Mouse (Mus musculus): ENCODE measurements around the gene Tmem254a. TPM values are rescaled to one million over a fixed set of nuclear protein-coding genes. Genes with fewer than 3 reads are reported as not detected.
"Not testable (repeated sequence)": the region's sequence is repeated elsewhere in the genome, so short reads cannot be mapped to it uniquely, and the experiment has no call there.

The Tmem254a gene
- polyA plus RNA-seq, 1 experiment from 2014 or later: 2.4 TPM

- H3K27ac ChIP-seq (replicated peaks); H3K4me2 ChIP-seq; H3K36me3 ChIP-seq; H3K4me1 ChIP-seq (replicated peaks); H3K9me3 ChIP-seq; H3K9ac ChIP-seq; H3K27me3 ChIP-seq; H3K4me3 ChIP-seq; ATAC-seq (ENCODE audit: low read depth): not testable (repeated sequence)
- WGBS: no CpG with 5 or more reads among the region's 12 CpGs
Measured at GRCm38 (mm10) chr14:25885886-25886285, 41.6 kb downstream of the Tmem254a start.

- ATAC-seq (ENCODE audit: low read depth); H3K27ac ChIP-seq (replicated peaks); H3K9ac ChIP-seq; H3K27me3 ChIP-seq; H3K4me1 ChIP-seq (replicated peaks); H3K36me3 ChIP-seq; H3K4me2 ChIP-seq; H3K9me3 ChIP-seq; H3K4me3 ChIP-seq: not testable (repeated sequence)
- WGBS: no CpG with 5 or more reads among the region's 9 CpGs
Measured at GRCm38 (mm10) chr14:25881769-25882168, 45.7 kb downstream of the Tmem254a start.

DNA sequence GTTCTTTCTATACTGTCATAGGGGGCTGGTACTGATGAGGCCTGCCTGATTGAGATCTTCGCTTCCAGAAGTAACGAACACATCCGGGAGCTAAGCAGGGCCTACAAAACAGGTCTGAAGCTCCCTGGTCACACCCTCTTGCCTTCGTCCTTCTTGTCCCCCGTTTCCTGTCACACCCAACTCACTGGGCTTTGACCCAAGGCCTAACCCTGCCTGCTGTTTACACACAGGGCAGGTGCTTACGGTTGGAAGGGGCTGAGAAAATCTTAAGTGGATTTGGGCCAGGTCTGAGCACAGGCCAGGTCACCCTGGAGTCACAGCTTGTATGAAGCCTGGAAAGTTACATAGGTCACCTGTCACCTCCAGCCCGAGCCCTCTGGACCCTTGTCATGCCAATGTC, 50.8 kb downstream of the Tmem254a start:
- not testable (repeated sequence) for ATAC-seq (ENCODE audit: low read depth); H3K4me3 ChIP-seq; H3K9ac ChIP-seq; H3K36me3 ChIP-seq; H3K27ac ChIP-seq (replicated peaks); H3K4me1 ChIP-seq (replicated peaks); H3K4me2 ChIP-seq; H3K9me3 ChIP-seq; H3K27me3 ChIP-seq
- WGBS: no CpG with 5 or more reads among the region's 7 CpGs

Other genes with a start within 250 kb of the Tmem254a start
- gene Ppif, start 233.5 kb downstream of the Tmem254a start, polyA plus RNA-seq (2015; fragmentation: Nextera tagmentation; extraction: Ambion mirVana): 27.6 and 31.0 TPM in 2 replicates
- 14.2 and 16.7 TPM in 2 replicates for gene Zcchc24, start 158.6 kb downstream of the Tmem254a start, polyA plus RNA-seq (2015; fragmentation: Nextera tagmentation; extraction: Ambion mirVana)
- gene Anxa11, start 85.5 kb downstream of the Tmem254a start, polyA plus RNA-seq (2015; fragmentation: Nextera tagmentation; extraction: Ambion mirVana): 3.1 and 3.7 TPM in 2 replicates
- not detected in 2 replicates for gene Plac9a, start 24.6 kb downstream of the Tmem254a start, polyA plus RNA-seq (2015; fragmentation: Nextera tagmentation; extraction: Ambion mirVana)
- not detected in 2 replicates for gene Cphx1, start 10.6 kb upstream of the Tmem254a start, polyA plus RNA-seq (2015; fragmentation: Nextera tagmentation; extraction: Ambion mirVana)
- gene Duxbl1, start 50.9 kb upstream of the Tmem254a start, polyA plus RNA-seq (2015; fragmentation: Nextera tagmentation; extraction: Ambion mirVana): 3.0 and 3.1 TPM in 2 replicates
- gene Gm9780, start 115.0 kb upstream of the Tmem254a start, polyA plus RNA-seq (2015; fragmentation: Nextera tagmentation; extraction: Ambion mirVana): 4.2 and 6.8 TPM in 2 replicates
- 20.2 and 23.7 TPM in 2 replicates for gene Tmem254c, start 139.7 kb upstream of the Tmem254a start, polyA plus RNA-seq (2015; fragmentation: Nextera tagmentation; extraction: Ambion mirVana)
- gene Cphx2, start 153.8 kb upstream of the Tmem254a start, polyA plus RNA-seq (2015; fragmentation: Nextera tagmentation; extraction: Ambion mirVana): not detected in 2 replicates
- not detected in 2 replicates for gene Cphx3, start 154.6 kb upstream of the Tmem254a start, polyA plus RNA-seq (2015; fragmentation: Nextera tagmentation; extraction: Ambion mirVana)
- gene Duxbl2, start 190.7 kb upstream of the Tmem254a start, polyA plus RNA-seq (2015; fragmentation: Nextera tagmentation; extraction: Ambion mirVana): 0.59 TPM in 1 of 2 replicates, not detected in the other

Measured in neural tube, embryonic 13.5 days (tissue).